Mouse (Mus musculus) lung, postnatal 0 days (tissue): ENCODE measurements at regions not wholly inside any gene's neighbourhood (a gene's known extent, or its start where the extent isn't known, plus 50 kb on each side); places are given as distances from the start of the nearest gene placed in this dataset.

ENCODE experiments used
- ATAC-seq: fragments of 200-750 bp; cut with Nextera tagmentation; 2 replicates; pipeline ENCODE4 v1.8.0; 2017; ENCODE audit warnings: moderate library complexity
- DNase-seq: peaks from one replicate; pipeline ENCODE4 v3.0.0-alpha.2; 2016; ENCODE audit warnings: low spot score
- H3K27ac ChIP-seq: fragments of 300-500 bp; sonication (generic); 2 replicates; pipeline ENCODE4 v1.5.1; 2014; ENCODE audit warnings: antibody characterized with exemption, mild to moderate bottlenecking, low read length, mixed read lengths
- H3K27me3 ChIP-seq: fragments of 300-500 bp; sonication (generic); replicated peaks from 2 replicates; pipeline ENCODE4 v1.6.1; 2014; ENCODE audit warnings: low read length, mixed read lengths; ENCODE audit not compliant: insufficient read depth
- H3K36me3 ChIP-seq: fragments of 300-500 bp; sonication (generic); 2 replicates; pipeline ENCODE4 v1.6.1; 2014; ENCODE audit warnings: low read length, mixed read lengths; ENCODE audit not compliant: insufficient read depth
- H3K4me1 ChIP-seq: fragments of 300-500 bp; sonication (generic); 2 replicates; pipeline ENCODE4 v1.6.1; 2014; ENCODE audit warnings: antibody characterized with exemption, low read depth, low read length, mixed read lengths; ENCODE audit not compliant: insufficient read depth
- H3K4me2 ChIP-seq: fragments of 300-500 bp; sonication (generic); replicated peaks from 2 replicates; pipeline ENCODE4 v1.6.1; 2014; ENCODE audit warnings: low read depth, mild to moderate bottlenecking, low read length, moderate library complexity, mixed read lengths
- H3K4me3 ChIP-seq: fragments of 300-500 bp; sonication (generic); 2 replicates; pipeline ENCODE4 v1.5.1; 2014; ENCODE audit warnings: low read depth, low read length
- H3K9ac ChIP-seq: fragments of 300-500 bp; sonication (generic); replicated peaks from 2 replicates; pipeline ENCODE4 v1.6.1; 2014; ENCODE audit warnings: low read depth, mild to moderate bottlenecking
- H3K9me3 ChIP-seq: fragments of 300-500 bp; sonication (generic); 2 replicates; pipeline ENCODE4 v1.6.1; 2016; ENCODE audit warnings: low read length, mixed read lengths
- CTCF ChIP-seq: IDR thresholded peaks from 2 replicates; pipeline ENCODE4 v1.5.1; 2016; ENCODE audit warnings: antibody characterized with exemption, mild to moderate bottlenecking
- EP300 ChIP-seq: IDR thresholded peaks from 2 replicates; pipeline ENCODE4 v1.6.1; 2016; ENCODE audit warnings: antibody characterized with exemption, mild to moderate bottlenecking, control low read depth
- WGBS: fragments of 180-500 bp; shearing (Covaris S2); extraction: QIAGEN DNeasy Blood & Tissue Kit; methylation state at CpG from one replicate; pipeline ENCODE4 v1.1.7; 2014; 5-methylcytosine and 5-hydroxymethylcytosine counted together

DNA sequence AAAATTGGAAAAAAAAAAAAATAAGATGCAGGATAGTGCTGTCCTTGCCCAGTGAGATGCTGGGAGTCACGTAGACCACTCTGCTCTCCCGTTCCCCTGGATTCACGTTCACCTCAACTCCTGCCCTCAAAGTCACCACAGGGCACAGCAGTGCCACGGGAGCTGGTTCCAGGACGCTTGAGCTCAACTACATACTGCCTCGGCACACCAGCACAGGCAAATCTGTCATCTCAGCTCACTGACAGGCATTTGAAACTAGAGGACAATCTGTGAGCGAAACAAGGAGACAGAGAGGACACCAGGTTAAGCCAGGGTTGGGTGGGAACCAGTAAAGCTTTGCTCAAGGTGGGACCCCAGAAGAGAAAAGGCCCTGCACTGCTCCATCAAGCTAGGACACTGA is 132.2 kb downstream of the Zbtb18 start:
- TF ChIP-seq CTCF (no peak), EP300 (no peak)
- no peak overlapping the region for H3K27ac ChIP-seq
- H3K4me1 ChIP-seq = no peaks in the 10 kb centered on the region
- 79% methylated on average over 7 of the region's 7 CpGs for WGBS
- ATAC-seq (no peak), DNase-seq (no peak)
- H3K4me3 ChIP-seq = no peak overlapping the region
- no peaks in the 10 kb centered on the region for H3K27me3 ChIP-seq
- H3K36me3 ChIP-seq = no peaks in the 10 kb centered on the region
- H3K9ac ChIP-seq = no peak overlapping the region
- H3K9me3 ChIP-seq = no peaks in the 10 kb centered on the region
- H3K4me2 ChIP-seq = no peak overlapping the region

DNA sequence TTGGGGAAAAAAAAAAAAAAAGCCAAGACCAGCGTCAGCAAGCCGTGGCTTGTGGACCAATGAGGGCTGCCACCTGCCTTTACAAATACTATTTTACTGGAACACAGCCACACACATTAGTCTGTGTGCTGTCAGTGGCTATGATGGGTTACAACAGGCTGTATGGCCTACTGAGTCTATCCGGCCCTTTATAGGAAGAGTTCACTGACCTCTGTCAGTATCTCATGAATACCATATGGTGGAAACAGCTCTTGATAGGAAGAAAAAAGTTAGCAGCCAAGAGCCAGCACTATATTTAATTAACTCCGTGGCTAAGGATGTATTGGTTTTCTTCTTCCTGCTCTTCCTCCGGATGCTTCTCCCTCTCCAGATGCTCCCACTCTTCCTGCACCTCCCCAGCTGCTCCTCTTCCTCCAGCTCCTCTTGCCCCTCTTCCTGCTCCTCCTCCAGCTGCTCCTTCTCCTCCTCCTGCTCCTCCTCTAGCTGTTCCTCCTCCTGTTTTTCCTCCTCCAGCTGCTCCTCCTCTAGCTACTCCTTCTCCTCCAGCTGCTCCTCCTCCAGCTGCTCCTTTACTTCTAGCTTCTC is 142.2 kb downstream of the Zbtb18 start:
- Histone ChIP-seq H3K27me3 (no peaks in the 10 kb centered on the region), H3K9ac (no peak overlapping the region), H3K4me1 (no peaks in the 10 kb centered on the region), H3K9me3 (no peaks in the 10 kb centered on the region), H3K4me3 (no peak overlapping the region), H3K27ac (no peak overlapping the region), H3K36me3 (no peaks in the 10 kb centered on the region), H3K4me2 (no peak overlapping the region)
- WGBS = 39% methylated on average over 5 of the region's 5 CpGs
- TF ChIP-seq CTCF (no peak), EP300 (no peak)
- ATAC-seq (no peak), DNase-seq (no peak)

DNA sequence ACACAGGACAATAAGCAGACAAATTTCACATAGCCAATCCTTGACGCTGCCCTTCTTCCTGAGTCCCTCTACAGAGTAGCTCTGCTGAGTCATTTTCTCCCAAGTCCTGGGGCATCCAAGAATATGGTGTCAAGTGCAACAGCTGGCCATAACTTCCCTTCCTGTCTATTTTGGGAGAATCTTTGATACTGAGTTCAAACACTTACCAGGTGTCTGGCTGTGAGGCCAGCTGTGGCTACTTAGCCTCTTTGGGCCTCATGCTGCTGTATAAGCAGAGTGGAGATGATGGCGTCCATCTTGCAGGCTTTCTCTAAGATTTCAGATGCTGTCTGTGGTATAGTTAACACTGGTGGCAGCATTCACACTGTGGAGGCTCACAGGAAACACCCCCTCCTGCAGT is 143.2 kb downstream of the Zbtb18 start:
- no peak for TF ChIP-seq CTCF
- TF ChIP-seq EP300 = no peak
- Histone ChIP-seq H3K9ac (no peak overlapping the region), H3K9me3 (no peaks in the 10 kb centered on the region), H3K4me2 (no peak overlapping the region), H3K36me3 (no peaks in the 10 kb centered on the region), H3K4me3 (no peak overlapping the region), H3K27me3 (no peaks in the 10 kb centered on the region), H3K27ac (no peak overlapping the region), H3K4me1 (no peaks in the 10 kb centered on the region)
- DNase-seq (no peak), ATAC-seq (no peak)
- 72% methylated on average over 2 of the region's 2 CpGs for WGBS

DNA sequence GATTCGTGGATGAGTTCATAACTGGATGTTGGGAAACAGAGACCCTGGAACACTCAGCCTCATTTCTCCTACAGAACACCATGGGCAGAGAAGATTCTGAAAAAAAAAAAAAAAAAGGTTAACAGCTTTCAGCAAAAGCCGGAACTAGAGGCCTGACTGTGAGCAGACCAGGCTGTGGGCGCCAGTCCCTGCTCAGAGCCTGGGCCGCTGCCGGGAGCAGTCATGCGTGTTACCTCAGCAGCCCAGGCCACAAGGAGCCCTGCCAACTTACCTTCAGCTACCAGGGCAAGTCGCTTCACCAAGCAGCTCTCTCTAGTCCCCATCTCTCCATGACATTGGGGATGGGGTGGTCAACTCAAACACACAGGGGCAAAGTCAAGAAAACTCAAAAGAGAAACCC is 140.6 kb upstream of the 1700016C15Rik start:
- Histone ChIP-seq H3K4me2 (no peak overlapping the region), H3K36me3 (no peaks in the 10 kb centered on the region), H3K9ac (no peak overlapping the region), H3K4me3 (no peak overlapping the region), H3K4me1 (no peaks in the 10 kb centered on the region), H3K9me3 (no peaks in the 10 kb centered on the region), H3K27me3 (no peaks in the 10 kb centered on the region), H3K27ac (no peak overlapping the region)
- 86% methylated on average over 7 of the region's 7 CpGs for WGBS
- no peak for DNase-seq
- TF ChIP-seq EP300 (no peak), CTCF (no peak)
- no peak for ATAC-seq

DNA sequence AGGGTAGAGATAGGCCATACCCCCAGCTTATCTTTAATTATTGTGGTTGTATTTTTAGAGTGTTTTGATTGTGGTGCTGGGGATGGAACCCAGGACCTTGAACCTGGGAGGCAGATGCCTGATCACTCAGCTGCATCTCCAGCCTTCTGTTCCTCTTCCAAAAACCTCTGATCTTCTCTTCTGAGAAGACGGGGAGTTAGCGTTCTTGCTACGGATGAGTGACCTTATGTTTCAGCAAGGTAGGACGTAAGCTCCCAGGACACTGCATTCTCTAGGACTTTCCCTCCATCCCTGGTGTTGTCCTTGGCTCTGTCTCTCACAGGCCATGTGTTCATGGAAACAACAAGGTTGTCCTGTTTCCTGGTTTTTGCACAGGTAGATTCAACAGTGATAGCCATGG is 140.0 kb upstream of the 1700016C15Rik start:
- H3K4me2 ChIP-seq = no peak overlapping the region
- no peaks in the 10 kb centered on the region for H3K4me1 ChIP-seq
- no peaks in the 10 kb centered on the region for H3K36me3 ChIP-seq
- H3K27ac ChIP-seq = no peak overlapping the region
- no peak for TF ChIP-seq EP300
- TF ChIP-seq CTCF = no peak
- H3K9me3 ChIP-seq = no peaks in the 10 kb centered on the region
- ATAC-seq = no peak
- DNase-seq = no peak
- no peak overlapping the region for H3K4me3 ChIP-seq
- no peak overlapping the region for H3K9ac ChIP-seq
- 100% methylated on average over 4 of the region's 4 CpGs for WGBS
- no peaks in the 10 kb centered on the region for H3K27me3 ChIP-seq

DNA sequence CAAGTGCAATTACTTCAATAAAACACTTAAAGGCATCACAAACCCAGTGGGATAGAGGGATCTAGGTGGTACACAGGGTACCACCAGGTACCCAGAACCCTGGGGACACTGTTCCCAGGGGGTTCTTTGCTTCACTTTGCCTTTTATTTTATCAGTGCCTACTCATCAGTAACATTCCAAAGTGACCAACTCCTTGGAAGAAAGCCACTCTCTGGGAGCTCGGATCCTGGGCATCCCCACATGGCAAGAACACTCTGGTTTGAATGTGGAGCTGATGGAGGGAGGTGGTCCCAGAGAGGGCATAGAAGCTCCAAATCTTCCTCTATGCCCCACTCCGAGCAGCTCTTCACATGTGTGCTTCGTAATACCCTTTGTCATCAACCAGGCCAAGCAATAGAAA is 137.9 kb upstream of the 1700016C15Rik start:
- no peak for TF ChIP-seq CTCF
- no peak for TF ChIP-seq EP300
- H3K4me2 ChIP-seq = no peak overlapping the region
- no peaks in the 10 kb centered on the region for H3K9me3 ChIP-seq
- DNase-seq = no peak
- no peak overlapping the region for H3K27ac ChIP-seq
- no peaks in the 10 kb centered on the region for H3K4me1 ChIP-seq
- no peak for ATAC-seq
- H3K36me3 ChIP-seq = no peaks in the 10 kb centered on the region
- H3K9ac ChIP-seq = no peak overlapping the region
- no peaks in the 10 kb centered on the region for H3K27me3 ChIP-seq
- no peak overlapping the region for H3K4me3 ChIP-seq
- WGBS = 87% methylated on average over 3 of the region's 3 CpGs

DNA sequence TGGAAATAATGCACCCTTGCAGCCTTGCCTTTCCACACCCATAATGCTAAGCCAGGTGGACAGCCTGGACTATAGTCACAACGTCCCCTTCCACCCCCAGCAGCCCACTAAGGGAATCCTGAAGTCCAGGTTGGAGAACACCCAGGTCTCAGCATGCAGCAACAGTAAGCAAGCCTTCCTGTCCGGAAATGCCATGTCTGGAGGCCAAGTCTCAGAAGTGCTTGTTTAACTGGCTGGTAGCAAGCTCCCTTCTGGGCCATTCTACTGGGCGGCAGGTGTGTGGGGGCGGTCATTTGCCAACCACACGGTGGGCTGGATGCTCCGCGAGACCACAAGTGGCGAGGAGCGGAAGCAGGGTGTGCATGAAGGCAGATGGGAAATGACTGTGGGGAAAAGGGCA is 137.3 kb upstream of the 1700016C15Rik start:
- H3K27ac ChIP-seq = no peak overlapping the region
- H3K4me1 ChIP-seq = no peaks in the 10 kb centered on the region
- no peak overlapping the region for H3K9ac ChIP-seq
- 83% methylated on average over 9 of the region's 9 CpGs for WGBS
- no peaks in the 10 kb centered on the region for H3K27me3 ChIP-seq
- H3K36me3 ChIP-seq = no peaks in the 10 kb centered on the region
- TF ChIP-seq EP300 = no peak
- H3K4me3 ChIP-seq = no peak overlapping the region
- H3K9me3 ChIP-seq = no peaks in the 10 kb centered on the region
- ATAC-seq (no peak), DNase-seq (no peak)
- no peak overlapping the region for H3K4me2 ChIP-seq
